Mouse (Mus musculus) small intestine, adult 2 months (tissue): Measurements from ENCODE around the gene Agap1. TPM values are rescaled to one million over a fixed set of nuclear protein-coding genes. Genes with fewer than 3 reads are reported as not detected.

Experiments used
- H3K27ac ChIP-seq: fragments of 200-500 bp; 2 replicates; pipeline ENCODE4 v1.5.1; 2012; ENCODE audit warnings: low read depth, low read length, control low read depth, inconsistent platforms; ENCODE audit not compliant: insufficient read depth
- H3K27me3 ChIP-seq: fragments of 200-500 bp; 2 replicates; pipeline ENCODE4 v1.6.1; 2012; ENCODE audit warnings: mild to moderate bottlenecking, moderate library complexity, low read length, inconsistent platforms; ENCODE audit not compliant: control insufficient read depth, insufficient read depth
- H3K36me3 ChIP-seq: fragments of 200-500 bp; 2 replicates; pipeline ENCODE4 v1.6.1; 2012; ENCODE audit warnings: mild to moderate bottlenecking, low read length, control low read depth, inconsistent platforms; ENCODE audit not compliant: control insufficient read depth, insufficient read depth
- H3K4me1 ChIP-seq: fragments of 200-500 bp; 2 replicates; pipeline ENCODE4 v1.6.1; 2012; ENCODE audit warnings: low read length, inconsistent platforms, mixed read lengths; ENCODE audit not compliant: control insufficient read depth, insufficient read depth, insufficient read length
- H3K4me3 ChIP-seq: fragments of 200-500 bp; 2 replicates; pipeline ENCODE4 v1.5.1; 2012; ENCODE audit warnings: low read depth, mild to moderate bottlenecking, control low read depth, inconsistent platforms, low read length, moderate library complexity
- CTCF ChIP-seq: fragments of 200-500 bp; IDR thresholded peaks from 2 replicates; pipeline ENCODE4 v1.5.1; 2012; ENCODE audit warnings: low read depth, mild to moderate bottlenecking, control low read depth, inconsistent platforms, low read length, moderate library complexity, mixed read lengths; ENCODE audit not compliant: insufficient replicate concordance, insufficient read length; ENCODE audit errors: extremely low read depth
- POLR2A ChIP-seq: fragments of 200-500 bp; IDR thresholded peaks from 2 replicates; pipeline ENCODE4 v1.6.1; 2012; ENCODE audit warnings: low read depth, mild to moderate bottlenecking, control low read depth, inconsistent platforms, low read length, moderate library complexity
- WGBS: fragments of 180-500 bp; shearing (Covaris S2); methylation state at CpG from one replicate; pipeline ENCODE4 v1.1.7; 2018; 5-methylcytosine and 5-hydroxymethylcytosine counted together
- polyA plus RNA-seq: library from polyadenylated mRNA; depleted of rRNA; stranded (reverse); fragments of >200 nt; gene quantifications from 2 replicates; pipeline ENCODE4 v1.2.3, GENCODE M21; 2012

The Agap1 gene
- polyA plus RNA-seq, 1 experiment: 27.8 TPM

- TF ChIP-seq CTCF: no peak
- no peak for TF ChIP-seq POLR2A
- H3K27me3 ChIP-seq: no peaks in the 10 kb centered on the region
- no peaks in the 10 kb centered on the region for H3K4me1 ChIP-seq
- H3K36me3 ChIP-seq: peaks cover 18% of the 10 kb centered on the region
- WGBS: 83% methylated on average over 9 of the region's 9 CpGs
- no peak overlapping the region for H3K4me3 ChIP-seq
- no peak overlapping the region for H3K27ac ChIP-seq
These were observed 389.5 kb downstream of the Agap1 start for GRCm38 (mm10) chr1:89844064-89844463.

- Histone ChIP-seq H3K27me3 (no peaks in the 10 kb centered on the region), H3K4me3 (no peak overlapping the region), H3K36me3 (peaks cover 16% of the 10 kb centered on the region), H3K4me1 (peaks cover 5% of the 10 kb centered on the region; the same call in 1 of the 2 replicates), H3K27ac (no peak overlapping the region)
- no peak for TF ChIP-seq POLR2A
- TF ChIP-seq CTCF: no peak
- 85% methylated on average over 4 of the region's 4 CpGs for WGBS
These were observed 390.9 kb downstream of the Agap1 start for GRCm38 (mm10) chr1:89845487-89845886.

GRCm38 (mm10) chr1:89846148-89846547 is 391.5 kb downstream of the Agap1 start:
- Histone ChIP-seq H3K27me3 (no peaks in the 10 kb centered on the region), H3K4me3 (no peak overlapping the region), H3K27ac (no peak overlapping the region), H3K36me3 (peaks cover 15% of the 10 kb centered on the region), H3K4me1 (peaks cover 6% of the 10 kb centered on the region; the same call in 1 of the 2 replicates)
- TF ChIP-seq CTCF: no peak
- no peak for TF ChIP-seq POLR2A
- WGBS: 85% methylated on average over 9 of the region's 9 CpGs

- TF ChIP-seq CTCF (no peak), POLR2A (no peak)
- WGBS: 88% methylated on average over 17 of the region's 17 CpGs
- no peaks in the 10 kb centered on the region for H3K27me3 ChIP-seq
- H3K27ac ChIP-seq: no peak overlapping the region
- no peak overlapping the region for H3K4me3 ChIP-seq
- peaks cover 10% of the 10 kb centered on the region; the same call in 1 of the 2 replicates for H3K4me1 ChIP-seq
- peaks cover 4% of the 10 kb centered on the region for H3K36me3 ChIP-seq
These were observed 393.9 kb downstream of the Agap1 start for GRCm38 (mm10) chr1:89848356-89849039.

- H3K27ac ChIP-seq: no peak overlapping the region
- no peaks in the 10 kb centered on the region for H3K27me3 ChIP-seq
- H3K36me3 ChIP-seq: peaks cover 2% of the 10 kb centered on the region
- no peak for TF ChIP-seq POLR2A
- TF ChIP-seq CTCF: no peak
- peaks cover 10% of the 10 kb centered on the region; the same call in 1 of the 2 replicates for H3K4me1 ChIP-seq
- no peak overlapping the region for H3K4me3 ChIP-seq
- WGBS: 86% methylated on average over 23 of the region's 23 CpGs
These were observed 394.7 kb downstream of the Agap1 start for GRCm38 (mm10) chr1:89849151-89849860.

GRCm38 (mm10) chr1:89849861-89850230 is 395.2 kb downstream of the Agap1 start:
- Histone ChIP-seq H3K4me1 (peaks cover 10% of the 10 kb centered on the region; the same call in 1 of the 2 replicates), H3K36me3 (peaks cover 2% of the 10 kb centered on the region), H3K4me3 (no peak overlapping the region), H3K27ac (no peak overlapping the region), H3K27me3 (no peaks in the 10 kb centered on the region)
- WGBS: 88% methylated on average over 7 of the region's 7 CpGs
- TF ChIP-seq CTCF (no peak), POLR2A (no peak)
